Mouse (Mus musculus): ENCODE data around the gene 4930516K23Rik.

The 4930516K23Rik gene

DNA sequence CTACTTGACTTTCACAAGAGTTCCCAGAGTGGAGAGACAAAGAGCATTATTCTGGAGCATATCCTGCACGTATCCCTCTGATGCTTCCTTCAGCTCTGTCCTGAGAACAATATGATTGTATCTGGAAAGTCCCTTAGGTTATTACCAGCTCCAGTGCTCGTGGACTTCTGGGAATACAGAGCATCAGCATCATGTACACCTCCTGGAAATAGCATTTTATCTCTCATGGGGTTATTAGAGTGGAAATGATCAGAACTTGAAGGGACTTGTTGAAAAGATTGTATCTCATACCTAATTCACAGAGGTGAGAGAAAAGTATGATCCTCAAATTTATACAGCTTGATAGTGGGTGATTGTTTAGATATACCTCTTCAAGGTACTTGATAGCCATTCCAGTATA, at the start of gene 4930516K23Rik:
Gene 4930516K23Rik (minus strand): TSS at position 101 of the 400 bp plus-strand sequence.
- in situ Hi-C loops (cut with MboI, MseI), result no loop called here

GRCm38 (mm10) chr7:104104757-104104972, 43.4 kb upstream of the 4930516K23Rik start, which contains the start of gene Olfr646:
TSS of gene Olfr646 (plus strand) at chr7:104104873.
- in situ Hi-C loops (cut with MboI, MseI), result loop anchor here (10.0 kb wide), 1 partner anchor 400 kb away; the partner anchor contains the start of gene Trim30d

GRCm38 (mm10) chr7:104103913-104104756, 42.9 kb upstream of the 4930516K23Rik start:
- in situ Hi-C loops (cut with MboI, MseI), result loop anchor here (10.0 kb wide), 1 partner anchor 401 kb away; the partner anchor contains the start of gene Trim30d

GRCm38 (mm10) chr7:104085365-104085764, 24.1 kb upstream of the 4930516K23Rik start, which contains the start of gene Olfr645:
TSS of gene Olfr645 (minus strand) at chr7:104085465.
- in situ Hi-C loops (cut with MboI, MseI), result no loop called here

GRCm38 (mm10) chr7:104071769-104072168, 10.5 kb upstream of the 4930516K23Rik start, which contains the start of gene Olfr644:
TSS of gene Olfr644 (minus strand) at chr7:104071869.
- in situ Hi-C loops (cut with MboI, MseI), result no loop called here

GRCm38 (mm10) chr7:104059215-104059614, 2.0 kb downstream of the 4930516K23Rik start:
- in situ Hi-C loops (cut with MboI, MseI), result no loop called here

GRCm38 (mm10) chr7:104052566-104052965, 8.7 kb downstream of the 4930516K23Rik start, which contains the start of gene Olfr642:
TSS of gene Olfr642 (minus strand) at chr7:104052666.
- in situ Hi-C loops (cut with MboI, MseI), result no loop called here

- in situ Hi-C loops (cut with MboI, MseI), result no loop called here
Measured at GRCm38 (mm10) chr7:104050745-104051144, 10.5 kb downstream of the 4930516K23Rik start.

DNA sequence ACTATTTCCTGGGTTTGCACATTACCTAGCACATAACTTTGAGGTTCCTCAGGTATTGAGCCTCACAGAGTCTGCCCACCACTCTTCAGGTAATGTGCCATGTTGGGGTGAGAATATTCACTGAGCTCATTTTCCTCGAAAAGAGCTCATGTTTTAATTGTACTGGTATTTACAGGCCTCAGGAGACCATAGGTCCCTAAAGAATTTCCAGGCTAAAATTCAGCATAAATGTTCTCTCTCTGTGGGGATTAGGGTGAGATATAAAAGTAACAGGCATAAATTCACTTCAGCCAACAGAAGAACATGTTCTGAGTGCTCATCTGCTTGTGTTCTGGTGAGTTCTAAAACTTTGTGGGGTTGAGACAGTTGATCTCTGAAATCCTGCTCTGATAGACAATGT, 26.1 kb downstream of the 4930516K23Rik start, which contains the start of gene Olfr641:
Gene Olfr641 (plus strand): TSS at position 301 of the 400 bp plus-strand sequence.
- in situ Hi-C loops (cut with MboI, MseI), result no loop called here

DNA sequence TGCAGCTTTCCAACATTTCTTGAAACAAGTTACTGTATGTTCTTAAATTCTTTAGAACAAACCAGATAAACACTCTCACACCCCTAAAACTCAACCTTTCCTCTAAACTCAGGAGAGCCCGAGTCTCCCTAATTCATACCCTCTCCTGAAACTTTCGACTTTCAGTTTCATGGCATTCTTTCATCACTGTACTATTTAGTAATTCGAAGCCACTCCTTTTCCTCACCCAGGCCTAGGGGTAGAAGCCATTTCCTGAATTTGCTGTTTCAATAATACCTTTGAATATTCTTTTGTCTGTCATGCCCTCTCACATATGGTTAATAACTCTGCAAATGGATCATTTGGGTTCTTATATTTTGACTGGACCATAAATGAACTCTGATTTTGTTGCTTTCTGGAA, 34.3 kb downstream of the 4930516K23Rik start:
- in situ Hi-C loops (cut with MboI, MseI), result no loop called here

DNA sequence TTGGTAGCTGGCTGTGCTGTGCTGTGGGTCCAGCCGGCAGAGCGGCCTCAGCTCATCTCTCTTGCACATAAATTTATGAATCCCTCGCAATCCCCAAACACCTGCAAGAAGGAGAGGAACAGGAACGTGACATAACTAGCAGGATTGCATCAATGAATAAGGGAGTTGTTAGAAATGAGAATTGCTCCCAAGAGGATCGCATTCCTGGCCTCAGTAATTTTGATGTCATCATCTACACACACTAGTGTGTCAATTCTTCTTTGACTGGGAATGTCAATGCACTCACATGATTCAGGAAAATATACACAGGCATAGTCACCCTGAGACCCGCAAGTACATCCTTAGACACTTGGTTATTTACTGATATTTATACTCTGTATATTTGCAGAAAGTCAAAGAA, 35.8 kb downstream of the 4930516K23Rik start, which contains the start of gene Olfr640:
Gene Olfr640 (minus strand): TSS at position 101 of the 400 bp plus-strand sequence.
- in situ Hi-C loops (cut with MboI, MseI), result no loop called here

DNA sequence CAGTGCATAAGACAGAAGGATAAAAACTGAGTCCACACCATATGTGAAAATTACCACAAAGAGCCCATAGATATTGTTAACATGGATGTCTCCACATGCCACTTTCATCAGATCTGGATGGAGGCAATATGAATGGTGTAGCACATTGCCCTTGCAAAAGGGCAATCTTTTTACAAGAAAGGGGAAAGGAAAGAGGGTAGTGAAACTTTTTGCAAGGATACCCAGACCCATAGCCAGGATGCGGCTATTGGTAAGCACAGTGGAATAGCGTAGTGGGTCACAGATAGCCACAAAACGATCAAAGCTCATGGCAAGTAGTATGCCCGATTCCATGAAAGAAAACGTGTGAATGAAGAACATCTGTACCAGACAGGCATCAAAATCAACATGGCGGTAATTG, 39.6 kb downstream of the 4930516K23Rik start:
- in situ Hi-C loops (cut with MboI, MseI), result no loop called here

DNA sequence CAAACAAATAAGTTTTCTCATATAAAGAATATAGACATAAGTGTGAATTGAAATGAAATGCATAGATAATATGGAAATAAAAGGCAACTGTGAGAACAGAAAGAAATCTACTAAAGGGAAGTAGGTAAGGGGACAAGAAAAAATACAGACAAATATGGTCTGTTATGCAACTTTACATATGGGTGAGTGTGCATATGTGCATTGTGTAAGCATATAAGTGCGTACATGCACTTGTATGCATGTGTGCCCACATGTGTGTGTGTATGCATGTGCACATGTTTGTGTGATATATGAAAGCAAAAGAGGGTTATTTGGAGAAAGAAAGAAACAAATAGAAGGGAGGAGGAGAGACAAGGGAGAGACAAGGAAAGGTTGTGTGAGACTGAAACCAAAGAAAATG, 42.3 kb downstream of the 4930516K23Rik start:
- in situ Hi-C loops (cut with MboI, MseI), result no loop called here

DNA sequence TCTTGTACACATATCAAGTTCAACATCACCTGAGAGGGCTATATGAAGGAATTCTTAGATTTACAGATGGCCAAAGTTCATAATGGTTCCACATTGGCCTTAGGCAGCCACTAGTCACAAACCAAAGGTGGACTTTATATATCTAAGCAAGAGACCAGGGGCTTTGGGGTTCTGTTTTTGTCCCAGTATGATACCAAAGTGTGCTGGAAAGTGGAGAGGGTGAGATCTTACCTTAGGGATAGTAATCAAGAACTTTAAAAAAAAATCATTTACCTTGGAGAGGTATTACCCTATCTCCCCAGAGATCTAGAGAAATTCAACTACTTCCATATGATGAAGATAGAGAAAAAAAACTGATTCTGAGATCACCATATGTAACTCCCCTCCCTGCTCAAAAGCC, 44.0 kb downstream of the 4930516K23Rik start, which contains the start of gene Olfr639:
Gene Olfr639 (minus strand): TSS at position 101 of the 400 bp plus-strand sequence.
- in situ Hi-C loops (cut with MboI, MseI), result no loop called here

All from T-helper 1 cell (primary cell).